Mouse (Mus musculus): ENCODE measurements around the gene Kmt5b. TPM values are rescaled to one million over a fixed set of nuclear protein-coding genes. Genes with fewer than 3 reads are reported as not detected.
A peak's percentile ranks its signal among the peaks of the same experiment; 100 is the strongest.

Kmt5b gene
- polyA plus RNA-seq (2016; fragmentation: Nextera tagmentation; extraction: Ambion mirVana), result 30.6 and 37.1 TPM in 2 replicates

- Histone ChIP-seq H3K27ac (peak within 1 kb of the TSS; percentile 100), H3K4me1 (replicated peaks) (peaks cover 27% of the 10 kb centered on the region), H3K4me3 (peak within 1 kb of the TSS; percentile 96), H3K36me3 (peaks cover 9% of the 10 kb centered on the region; the same call in 1 of the 2 replicates), H3K9me3 (no peaks in the 10 kb centered on the region), H3K27me3 (ENCODE audit: insufficient read depth, poor library complexity, severe bottlenecking) (no peaks in the 10 kb centered on the region)
- no peak for DNase-seq (ENCODE audit: low spot score)
- under 1% methylated on average over 39 of the region's 39 CpGs for WGBS
These were observed at the start of gene Kmt5b for GRCm38 (mm10) chr19:3767276-3767780. Kmt5b (plus strand) TSS chr19:3767421.

DNA sequence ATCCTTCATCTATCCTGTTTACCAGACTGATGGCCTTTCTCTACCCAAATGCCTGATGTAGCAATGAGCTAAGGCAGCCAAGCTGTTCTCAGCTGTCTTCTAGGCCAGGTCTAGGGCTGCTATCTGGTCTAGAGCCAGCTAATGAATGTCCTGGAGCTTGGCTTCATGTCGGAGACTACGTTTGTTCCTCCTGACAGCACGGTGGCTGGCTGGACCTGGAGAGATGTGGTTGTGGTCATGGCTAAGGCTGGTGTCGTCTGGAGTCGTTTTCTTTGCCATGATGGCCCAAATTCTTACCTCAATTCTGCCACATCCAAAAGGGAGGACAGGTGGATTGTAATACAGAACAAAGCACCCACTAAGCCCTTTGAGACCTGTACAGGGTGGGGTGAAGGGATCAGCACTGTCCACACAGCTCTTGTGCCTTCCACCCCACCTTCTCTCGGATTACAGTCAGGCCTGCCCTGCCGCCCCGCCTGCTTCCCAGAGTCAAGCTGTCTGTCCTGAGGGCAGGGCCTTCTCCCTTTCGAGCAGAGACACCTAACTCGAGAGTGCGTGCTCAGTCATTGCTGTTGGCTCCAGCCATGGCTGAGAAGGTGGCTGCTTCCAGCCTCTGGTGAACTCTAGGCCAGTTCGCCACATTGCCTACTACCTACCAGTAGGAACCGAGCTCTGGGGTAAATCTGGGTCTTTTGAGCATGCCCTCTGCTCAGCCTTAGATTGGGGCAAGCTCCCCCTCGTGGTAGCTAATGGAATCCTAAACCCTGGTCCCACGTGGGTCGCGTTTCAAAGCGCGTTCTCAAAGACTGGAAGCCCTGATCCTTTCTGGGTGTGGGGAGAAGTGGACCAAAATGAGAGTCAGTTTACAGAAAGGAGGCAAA, 48.5 kb upstream of the Kmt5b start:
- peak; percentile 72 for DNase-seq (ENCODE audit: low spot score)
- Histone ChIP-seq H3K27me3 (ENCODE audit: insufficient read depth, poor library complexity, severe bottlenecking) (no peaks in the 10 kb centered on the region), H3K4me1 (replicated peaks) (peaks cover 19% of the 10 kb centered on the region), H3K9me3 (peaks cover 8% of the 10 kb centered on the region; the same call in 1 of the 2 replicates), H3K27ac (peak overlapping the region; percentile 51), H3K36me3 (peaks cover 52% of the 10 kb centered on the region), H3K4me3 (peak overlapping the region; percentile 54)
- whole genome bisulfite sequencing, result 38% methylated on average over 19 of the region's 19 CpGs

GRCm38 (mm10) chr19:3719362-3719891, 47.8 kb upstream of the Kmt5b start:
- H3K27ac ChIP-seq, result peak overlapping the region; percentile 51
- WGBS, result 1% methylated on average over 27 of the region's 27 CpGs

GRCm38 (mm10) chr19:3723170-3723569, 44.1 kb upstream of the Kmt5b start:
- peaks cover 19% of the 10 kb centered on the region for H3K4me1 ChIP-seq (replicated peaks)
- H3K9me3 ChIP-seq, result peaks cover 10% of the 10 kb centered on the region; the same call in 1 of the 2 replicates

More at GRCm38 (mm10) chr19:3719362-3719891, 47.8 kb upstream of the Kmt5b start:
- H3K4me1 ChIP-seq (replicated peaks), result peaks cover 19% of the 10 kb centered on the region
- no peaks in the 10 kb centered on the region for H3K27me3 ChIP-seq (ENCODE audit: insufficient read depth, poor library complexity, severe bottlenecking)
- peaks cover 45% of the 10 kb centered on the region for H3K36me3 ChIP-seq
- peak overlapping the region; percentile 54 for H3K4me3 ChIP-seq
- peak; percentile 64 for DNase-seq (ENCODE audit: low spot score)
- peaks cover 10% of the 10 kb centered on the region; the same call in 1 of the 2 replicates for H3K9me3 ChIP-seq

GRCm38 (mm10) chr19:3723904-3724303, 43.3 kb upstream of the Kmt5b start:
- peaks cover 10% of the 10 kb centered on the region; the same call in 1 of the 2 replicates for H3K9me3 ChIP-seq
- no peaks in the 10 kb centered on the region for H3K27me3 ChIP-seq (ENCODE audit: insufficient read depth, poor library complexity, severe bottlenecking)
- no peak overlapping the region for H3K27ac ChIP-seq
- 0 out of 2 replicates have a peak, but pooled peaks cover under 1% of the 10 kb centered on the region for H3K36me3 ChIP-seq
- DNase-seq (ENCODE audit: low spot score), result peak; percentile 22
- 75% methylated on average over 4 of the region's 4 CpGs for WGBS
- H3K4me3 ChIP-seq, result no peak overlapping the region
- H3K4me1 ChIP-seq (replicated peaks), result peaks cover 13% of the 10 kb centered on the region

More at GRCm38 (mm10) chr19:3723170-3723569, 44.1 kb upstream of the Kmt5b start:
- DNase-seq (ENCODE audit: low spot score), result no peak
- no peaks in the 10 kb centered on the region for H3K27me3 ChIP-seq (ENCODE audit: insufficient read depth, poor library complexity, severe bottlenecking)
- no peak overlapping the region for H3K4me3 ChIP-seq
- H3K27ac ChIP-seq, result no peak overlapping the region
- H3K36me3 ChIP-seq, result peaks cover 8% of the 10 kb centered on the region; the same call in 1 of the 2 replicates
- 94% methylated on average over 9 of the region's 9 CpGs for WGBS

DNA sequence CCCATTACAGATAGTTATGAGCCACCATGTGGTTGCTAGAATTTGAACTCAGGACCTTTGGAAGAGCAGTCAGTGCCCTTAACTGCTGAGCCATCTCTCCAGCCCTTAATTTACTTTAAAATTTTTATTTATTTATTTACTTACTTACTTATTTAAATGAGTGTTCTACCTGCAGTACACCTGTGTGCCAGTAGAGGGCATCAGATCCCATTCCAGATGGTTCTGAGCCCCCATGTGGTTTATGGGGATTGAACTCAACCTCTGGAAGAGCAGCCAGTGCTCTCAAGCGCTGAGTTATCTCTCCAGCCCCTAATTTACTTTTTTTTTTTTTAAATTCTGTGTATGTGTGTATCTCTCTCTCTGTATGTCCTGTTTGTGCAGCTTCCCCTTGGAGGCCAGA, 42.4 kb upstream of the Kmt5b start:
- Histone ChIP-seq H3K9me3 (peaks cover 10% of the 10 kb centered on the region; the same call in 1 of the 2 replicates), H3K4me1 (replicated peaks) (peaks cover 4% of the 10 kb centered on the region), H3K36me3 (no peaks in the 10 kb centered on the region), H3K27ac (no peak overlapping the region), H3K4me3 (no peak overlapping the region), H3K27me3 (ENCODE audit: insufficient read depth, poor library complexity, severe bottlenecking) (no peaks in the 10 kb centered on the region)
- 30% methylated on average over 1 of the region's 1 CpGs for WGBS
- peak; percentile 53 for DNase-seq (ENCODE audit: low spot score)

DNA sequence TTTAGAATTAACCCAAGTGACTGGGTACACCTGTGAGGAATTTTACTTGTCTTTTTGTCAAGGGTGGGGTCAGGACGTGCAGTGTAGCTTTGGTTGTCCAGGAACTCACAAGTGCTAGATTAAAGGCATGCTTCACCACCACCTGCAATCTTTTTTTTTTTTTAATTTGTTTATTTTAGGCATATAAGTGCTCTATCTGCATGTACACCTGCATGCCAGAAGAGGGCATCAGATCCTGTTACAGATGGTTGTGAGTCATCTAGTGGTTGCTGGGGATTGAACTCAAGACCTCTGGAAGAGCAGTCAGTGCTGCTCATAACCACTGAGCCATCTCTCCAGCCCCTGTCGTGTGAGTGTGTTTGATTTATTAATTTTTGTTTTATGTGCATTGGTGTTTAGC, 38.3 kb upstream of the Kmt5b start:
- peaks cover under 1% of the 10 kb centered on the region; the same call in 1 of the 2 replicates for H3K9me3 ChIP-seq
- H3K27me3 ChIP-seq (ENCODE audit: insufficient read depth, poor library complexity, severe bottlenecking), result no peaks in the 10 kb centered on the region
- no peak overlapping the region for H3K27ac ChIP-seq
- no peak for DNase-seq (ENCODE audit: low spot score)
- H3K4me3 ChIP-seq, result no peak overlapping the region
- 67% methylated on average over 2 of the region's 2 CpGs for WGBS
- H3K4me1 ChIP-seq (replicated peaks), result no peaks in the 10 kb centered on the region
- no peaks in the 10 kb centered on the region for H3K36me3 ChIP-seq

GRCm38 (mm10) chr19:3730781-3731646, 36.2 kb upstream of the Kmt5b start:
- WGBS, result 78% methylated on average over 7 of the region's 7 CpGs
- Histone ChIP-seq H3K9me3 (no peaks in the 10 kb centered on the region), H3K27ac (no peak overlapping the region), H3K27me3 (ENCODE audit: insufficient read depth, poor library complexity, severe bottlenecking) (no peaks in the 10 kb centered on the region), H3K4me1 (replicated peaks) (no peaks in the 10 kb centered on the region), H3K36me3 (no peaks in the 10 kb centered on the region), H3K4me3 (no peak overlapping the region)
- DNase-seq (ENCODE audit: low spot score), result no peak

DNA sequence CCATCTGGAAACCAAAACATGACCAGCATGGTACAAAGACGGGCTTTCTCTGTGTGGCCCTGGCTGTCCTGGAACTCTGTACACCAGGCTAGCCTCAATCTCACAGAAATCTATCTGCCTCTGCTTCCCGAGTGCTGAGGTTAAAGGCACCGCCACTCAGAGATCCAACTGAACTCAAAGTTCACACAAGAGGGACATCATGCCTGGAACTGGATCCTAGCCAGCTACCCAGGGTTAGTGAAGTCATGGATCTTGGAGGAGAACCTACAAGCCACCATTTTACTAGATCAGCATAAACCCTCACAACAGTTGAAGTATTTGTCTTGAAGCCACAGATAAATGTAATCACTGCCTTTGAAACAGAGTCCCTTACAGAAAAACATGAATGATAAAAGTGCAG, 31.2 kb upstream of the Kmt5b start:
- DNase-seq (ENCODE audit: low spot score), result no peak
- Histone ChIP-seq H3K9me3 (no peaks in the 10 kb centered on the region), H3K27ac (no peak overlapping the region), H3K4me1 (replicated peaks) (no peaks in the 10 kb centered on the region), H3K27me3 (ENCODE audit: insufficient read depth, poor library complexity, severe bottlenecking) (no peaks in the 10 kb centered on the region), H3K4me3 (no peak overlapping the region), H3K36me3 (no peaks in the 10 kb centered on the region)
- WGBS, result 90% methylated on average over 3 of the region's 3 CpGs

- Histone ChIP-seq H3K4me1 (replicated peaks) (peaks cover 19% of the 10 kb centered on the region; the same call in 1 of the 2 replicates), H3K9me3 (no peaks in the 10 kb centered on the region), H3K27ac (no peak overlapping the region), H3K27me3 (ENCODE audit: insufficient read depth, poor library complexity, severe bottlenecking) (no peaks in the 10 kb centered on the region), H3K36me3 (no peaks in the 10 kb centered on the region), H3K4me3 (no peak overlapping the region)
- WGBS, result 93% methylated on average over 7 of the region's 7 CpGs
- no peak for DNase-seq (ENCODE audit: low spot score)
These were observed 27.6 kb upstream of the Kmt5b start for GRCm38 (mm10) chr19:3739650-3740049.

DNA sequence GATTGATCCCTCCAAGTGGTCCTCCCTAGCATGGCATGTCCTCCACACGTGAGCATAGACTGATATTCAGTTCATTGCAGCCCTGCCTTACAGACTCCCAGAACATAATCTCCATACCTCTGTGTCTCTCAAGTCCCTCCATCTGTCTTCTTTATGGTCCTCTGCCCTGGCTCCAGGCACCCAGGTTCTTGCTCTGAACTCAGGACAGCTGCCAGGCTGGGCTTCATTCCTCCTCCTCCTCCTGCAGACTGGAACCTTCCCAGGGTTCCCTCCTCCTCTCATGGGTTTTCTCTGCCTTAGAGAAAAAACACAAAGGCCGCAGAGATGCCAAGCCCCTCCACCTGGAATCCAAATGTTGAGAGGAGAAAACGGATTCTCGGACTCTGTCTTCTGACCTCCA, 24.5 kb upstream of the Kmt5b start:
- peaks cover 19% of the 10 kb centered on the region; the same call in 1 of the 2 replicates for H3K4me1 ChIP-seq (replicated peaks)
- no peak overlapping the region for H3K4me3 ChIP-seq
- DNase-seq (ENCODE audit: low spot score), result no peak
- H3K27ac ChIP-seq, result peak overlapping the region; percentile 43; the same call in 1 of the 2 replicates
- peaks cover 5% of the 10 kb centered on the region for H3K9me3 ChIP-seq
- WGBS, result 55% methylated on average over 4 of the region's 4 CpGs
- H3K27me3 ChIP-seq (ENCODE audit: insufficient read depth, poor library complexity, severe bottlenecking), result no peaks in the 10 kb centered on the region
- no peaks in the 10 kb centered on the region for H3K36me3 ChIP-seq

- peak; percentile 12 for DNase-seq (ENCODE audit: low spot score)
- Histone ChIP-seq H3K27me3 (ENCODE audit: insufficient read depth, poor library complexity, severe bottlenecking) (no peaks in the 10 kb centered on the region), H3K36me3 (no peaks in the 10 kb centered on the region), H3K4me3 (peak overlapping the region; percentile 52; the same call in 1 of the 2 replicates), H3K9me3 (peaks cover 7% of the 10 kb centered on the region), H3K4me1 (replicated peaks) (peaks cover 19% of the 10 kb centered on the region; the same call in 1 of the 2 replicates), H3K27ac (peak overlapping the region; percentile 87)
- 86% methylated on average over 7 of the region's 7 CpGs for WGBS
These were observed 23.9 kb upstream of the Kmt5b start for GRCm38 (mm10) chr19:3743362-3743761.

Data from hindbrain, embryonic 10.5 days (tissue).